Mouse (Mus musculus) skeletal muscle tissue, adult 2 months (tissue): ENCODE data around the gene Ces4a.
"Not testable (repeated sequence)": the region's sequence is repeated elsewhere in the genome, so short reads cannot be mapped to it uniquely, and the experiment has no call there.

Experiments
- DNase-seq: peaks from one replicate; pipeline ENCODE4 v3.0.0-alpha.2; 2012; ENCODE audit warnings: low read depth, low spot score

The Ces4a gene

GRCm38 (mm10) chr8:105131509-105131908 lies at the start of gene Ces4a:
Gene Ces4a, plus strand, starts transcription at chr8:105131800.
- no peak for DNase-seq

DNA sequence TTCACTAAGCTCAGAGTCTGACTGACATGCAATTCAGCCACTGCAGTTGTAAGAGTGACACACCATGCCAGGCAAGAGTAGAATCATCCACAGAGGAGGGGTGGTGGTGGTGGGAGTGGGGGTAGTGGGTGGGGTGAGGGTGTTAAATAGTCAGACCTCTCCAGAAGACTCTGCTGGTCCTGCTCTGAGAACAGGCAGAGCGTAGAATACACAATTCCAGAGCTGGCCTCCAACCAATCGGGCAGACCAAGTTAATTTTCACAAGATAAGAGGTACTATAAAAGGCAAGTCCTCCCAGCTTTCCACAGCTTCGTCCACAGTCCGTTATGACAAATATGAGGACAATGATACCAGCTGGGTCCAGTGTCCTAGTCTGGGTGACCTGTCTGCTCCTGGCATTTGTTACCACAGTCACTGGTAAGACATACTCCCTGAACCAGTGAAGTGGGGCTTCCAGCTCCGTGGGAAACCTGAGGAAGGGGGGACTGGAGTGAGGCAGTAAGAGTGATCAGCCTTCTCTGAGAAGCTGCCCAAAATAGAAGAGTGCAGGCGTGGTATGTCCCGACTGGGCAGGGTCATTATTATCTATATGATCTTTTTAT lies 48.0 kb upstream of the Ces4a start, which contains the start of gene Ces3b:
Gene Ces3b, plus strand, starts transcription at position 305 of the 602 bp plus-strand sequence.
- no peak for DNase-seq

- not testable (repeated sequence) for DNase-seq
Observed at GRCm38 (mm10) chr8:105088166-105088565, 43.4 kb upstream of the Ces4a start.

GRCm38 (mm10) chr8:105088581-105088980 lies 43.0 kb upstream of the Ces4a start:
- no peak for DNase-seq

- DNase-seq: no peak
Observed at GRCm38 (mm10) chr8:105093992-105094391, 37.6 kb upstream of the Ces4a start.

DNA sequence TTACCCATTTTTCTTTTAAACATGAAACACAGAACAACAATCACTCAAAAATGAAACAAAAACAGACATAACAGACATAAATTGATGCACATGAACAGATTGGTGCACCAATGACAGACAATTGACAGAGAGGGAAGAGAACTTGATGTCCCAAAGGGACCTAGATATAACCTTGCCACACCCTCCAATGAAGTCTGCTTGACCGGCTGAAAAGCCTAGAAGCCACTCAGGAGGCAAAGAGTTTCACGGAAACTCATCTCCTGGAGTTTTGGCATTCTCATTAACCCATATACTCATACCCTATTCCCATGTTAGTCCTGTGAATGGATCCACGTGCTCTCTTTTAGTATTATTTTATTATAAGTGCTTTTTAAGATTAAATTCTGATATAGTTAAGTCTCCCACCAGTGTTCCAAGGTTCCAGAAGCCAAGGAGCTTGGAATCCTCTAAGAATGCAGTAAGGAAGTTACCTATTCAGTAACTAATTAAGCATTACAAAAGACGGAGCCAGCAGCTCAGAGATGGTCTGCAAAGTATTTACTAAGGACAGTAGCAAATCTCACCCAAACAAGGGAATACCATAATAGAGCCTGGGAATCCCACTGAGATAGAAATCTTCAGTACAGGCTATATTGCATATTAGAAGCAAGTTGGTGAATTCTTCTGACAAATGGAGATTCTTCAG lies 29.4 kb upstream of the Ces4a start:
- not testable (repeated sequence) for DNase-seq

GRCm38 (mm10) chr8:105103701-105104100 lies 27.9 kb upstream of the Ces4a start:
- not testable (repeated sequence) for DNase-seq

GRCm38 (mm10) chr8:105104220-105104619 lies 27.4 kb upstream of the Ces4a start:
- no peak for DNase-seq

DNA sequence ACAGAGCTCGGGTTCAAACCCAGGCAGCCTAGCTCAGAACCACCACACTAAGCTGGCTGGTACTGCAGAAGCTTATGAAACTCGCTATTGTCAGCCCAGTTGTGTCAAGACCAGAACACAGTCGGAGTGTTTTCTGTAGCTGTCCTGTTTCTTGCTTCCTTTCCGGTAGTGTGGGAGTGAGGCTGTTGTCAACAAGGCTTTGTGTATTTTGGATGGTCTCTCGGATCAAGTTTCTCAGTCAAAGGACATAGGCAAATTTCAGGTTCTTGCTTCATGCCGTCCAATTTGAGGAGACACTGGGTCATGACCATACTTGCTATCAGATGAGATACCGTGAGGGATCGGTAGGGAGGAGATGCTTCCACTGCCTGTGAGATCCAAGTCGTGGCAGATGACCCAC lies 1.7 kb upstream of the Ces4a start:
- DNase-seq: no peak

GRCm38 (mm10) chr8:105138423-105138822 lies 6.8 kb downstream of the Ces4a start:
- peak; percentile 50 for DNase-seq

DNA sequence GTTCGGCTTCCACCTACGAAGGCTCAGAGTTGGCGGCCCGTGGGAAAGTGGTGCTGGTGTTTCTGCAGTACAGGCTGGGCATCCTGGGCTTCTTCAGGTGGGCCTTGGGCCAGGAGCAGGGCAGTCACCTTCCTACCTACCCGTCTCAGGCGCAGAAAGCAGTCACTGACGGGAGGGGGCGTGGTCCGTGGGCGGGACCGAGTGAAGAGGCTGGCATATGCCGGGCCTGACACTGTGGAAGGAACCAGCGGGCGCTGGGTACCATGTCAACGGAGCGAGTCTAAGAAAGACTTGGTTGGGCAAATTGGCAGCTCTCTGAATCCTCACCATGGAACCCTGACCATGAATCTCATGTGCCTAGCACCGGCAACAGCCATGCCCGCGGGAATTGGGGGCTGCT lies 10.8 kb downstream of the Ces4a start:
- no peak for DNase-seq

DNA sequence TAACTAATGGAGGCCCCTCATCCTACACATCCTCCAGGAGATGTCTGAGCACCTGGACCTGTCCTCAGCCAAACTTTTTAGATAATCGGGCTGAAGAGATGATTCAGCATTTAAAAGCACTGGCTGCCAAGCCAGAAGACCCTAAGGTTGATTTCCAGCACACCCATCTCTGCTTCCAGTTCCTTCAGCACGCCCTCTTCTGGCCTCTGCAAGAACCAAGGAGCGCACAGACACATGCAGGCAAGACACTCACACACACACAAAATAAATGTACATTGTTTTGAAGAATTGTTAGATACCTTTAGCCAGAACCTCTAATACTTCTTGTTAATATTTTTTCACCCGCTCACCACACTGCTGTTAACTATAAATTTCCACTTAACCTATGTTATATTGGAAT lies 20.1 kb downstream of the Ces4a start:
- no peak for DNase-seq

DNA sequence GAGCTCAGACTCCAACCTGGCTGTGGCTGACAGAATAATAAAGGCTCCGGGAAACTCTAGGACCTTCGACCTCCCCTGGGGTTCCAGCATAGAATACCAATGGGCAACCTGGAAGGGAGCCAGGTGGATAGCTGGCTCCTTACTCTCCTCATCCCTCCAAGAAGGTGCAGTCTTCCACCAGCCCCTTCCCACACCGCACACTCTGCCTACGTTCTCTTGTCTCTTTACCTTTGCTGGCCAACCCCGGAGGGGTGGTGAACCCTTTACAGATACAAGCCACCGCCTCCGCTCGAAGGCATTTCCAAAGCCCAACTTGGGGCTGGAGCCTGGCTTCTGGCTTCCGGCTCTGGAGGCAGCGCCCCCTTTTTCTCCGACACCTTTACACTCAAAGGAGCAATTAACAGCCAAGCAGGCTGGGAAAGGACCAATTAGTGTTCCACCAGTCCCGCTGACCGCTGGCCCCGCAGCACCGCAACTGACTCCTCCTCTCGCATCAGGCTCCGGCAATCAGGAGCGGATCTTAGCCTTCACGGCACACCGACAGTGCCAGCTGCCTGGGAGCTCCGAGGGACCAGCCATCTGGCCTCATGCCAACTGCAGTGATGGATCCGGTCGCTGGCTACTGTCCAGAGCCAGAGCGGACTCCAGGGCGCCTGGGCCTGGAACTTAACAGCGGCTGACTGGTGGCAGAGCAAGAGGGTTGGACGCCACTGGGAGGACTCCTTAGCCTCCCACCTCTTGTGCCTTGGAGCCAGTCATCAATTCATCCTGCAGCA lies 21.2 kb downstream of the Ces4a start:
- DNase-seq: peak; percentile 89

DNA sequence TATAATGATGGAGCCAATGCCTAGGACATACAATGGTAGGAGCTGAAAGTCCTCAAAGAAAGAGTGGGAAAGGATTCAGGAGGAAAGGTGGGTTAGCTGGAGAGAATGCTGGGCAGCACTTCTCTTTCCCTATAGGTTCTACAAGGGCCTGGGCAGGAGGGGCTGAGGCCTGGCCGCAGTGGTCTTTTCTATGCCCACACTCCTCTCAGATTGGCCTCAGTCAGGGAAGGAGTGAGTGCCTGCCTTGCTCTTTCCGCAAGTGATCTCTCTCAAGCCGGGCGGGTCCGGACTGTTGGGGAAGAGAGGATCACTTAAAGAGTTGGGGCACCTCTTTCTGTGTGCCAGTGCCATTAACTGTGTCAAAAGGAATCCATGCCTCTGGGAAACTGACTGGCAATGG lies 22.7 kb downstream of the Ces4a start:
- DNase-seq: no peak

- DNase-seq: no peak
Observed at GRCm38 (mm10) chr8:105155091-105155745, 23.6 kb downstream of the Ces4a start.

GRCm38 (mm10) chr8:105157555-105157954 lies 26.0 kb downstream of the Ces4a start:
- DNase-seq: peak; percentile 43

- DNase-seq: no peak
Observed at GRCm38 (mm10) chr8:105158084-105158483, 26.5 kb downstream of the Ces4a start.

- no peak for DNase-seq
Observed at GRCm38 (mm10) chr8:105161121-105161652, 29.6 kb downstream of the Ces4a start.

GRCm38 (mm10) chr8:105164272-105164902 lies 32.8 kb downstream of the Ces4a start:
- no peak for DNase-seq

GRCm38 (mm10) chr8:105165191-105165590 lies 33.6 kb downstream of the Ces4a start:
- DNase-seq: no peak

DNA sequence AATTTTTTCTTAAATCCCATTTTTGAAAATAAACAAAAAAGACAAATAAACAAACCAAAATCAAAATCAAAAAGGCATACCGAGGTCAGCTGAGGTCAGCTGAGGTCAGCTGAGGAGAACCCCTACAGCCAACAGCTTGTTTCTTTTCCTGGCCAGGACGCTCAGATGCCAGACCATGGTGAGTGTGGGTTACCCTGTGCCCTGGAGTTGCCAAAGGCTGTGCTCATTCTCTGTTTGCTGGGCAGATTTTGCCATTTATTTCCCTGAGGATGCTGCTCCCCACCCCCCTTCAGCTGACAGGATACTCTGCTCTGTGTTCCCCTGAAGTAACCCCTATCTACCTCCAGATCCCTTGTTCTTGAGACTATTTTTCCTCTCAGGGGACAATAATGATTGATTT lies 35.5 kb downstream of the Ces4a start:
- DNase-seq: peak; percentile 48
